Mouse (Mus musculus) right cerebral cortex, adult 18-20 months (tissue): ENCODE data around the gene Xlr5a.
"Not testable (repeated sequence)": the region's sequence is repeated elsewhere in the genome, so short reads cannot be mapped to it uniquely, and the experiment has no call there.

Experiments
- DNase-seq: peaks from one replicate; pipeline ENCODE4 v3.0.0; 2022; ENCODE audit warnings: mixed read lengths

The Xlr5a gene

GRCm38 (mm10) chrX:73292876-73293275 is at the start of gene Xlr5a, which contains the start of gene Xlr5c:
Xlr5a (minus strand) TSS chrX:73292976.
Xlr5c (minus strand) TSS chrX:73292976.
- not testable (repeated sequence) for DNase-seq

- DNase-seq, result peak; percentile 77
Measured at GRCm38 (mm10) chrX:73342483-73342895, 49.7 kb upstream of the Xlr5a start, which contains the start of gene Zfp275. Zfp275 (plus strand) TSS chrX:73342621.

GRCm38 (mm10) chrX:73342068-73342467 is 49.3 kb upstream of the Xlr5a start:
- no peak for DNase-seq

GRCm38 (mm10) chrX:73341473-73341872 is 48.7 kb upstream of the Xlr5a start:
- DNase-seq, result no peak

- no peak for DNase-seq
Measured at GRCm38 (mm10) chrX:73336740-73337139, 44.0 kb upstream of the Xlr5a start, which contains the start of gene Gm45015. Gm45015 (minus strand) TSS chrX:73336840.

- no peak for DNase-seq
Measured at GRCm38 (mm10) chrX:73333548-73333947, 40.8 kb upstream of the Xlr5a start.

GRCm38 (mm10) chrX:73327215-73327614 is 34.4 kb upstream of the Xlr5a start:
- DNase-seq, result no peak

GRCm38 (mm10) chrX:73321029-73321428 is 28.3 kb upstream of the Xlr5a start:
- DNase-seq, result no peak

GRCm38 (mm10) chrX:73312522-73312921 is 19.7 kb upstream of the Xlr5a start:
- peak; percentile 20 for DNase-seq

GRCm38 (mm10) chrX:73295745-73296144 is 3.0 kb upstream of the Xlr5a start:
- DNase-seq, result not testable (repeated sequence)

- not testable (repeated sequence) for DNase-seq
Measured at GRCm38 (mm10) chrX:73265270-73265669, 27.5 kb downstream of the Xlr5a start, which contains the start of gene Xlr3c. Xlr3c (minus strand) TSS chrX:73265390.

GRCm38 (mm10) chrX:73262428-73262827 is 30.3 kb downstream of the Xlr5a start:
- DNase-seq, result peak; percentile 5

GRCm38 (mm10) chrX:73242821-73243325 is 49.9 kb downstream of the Xlr5a start, which contains the start of gene Xlr4c:
Xlr4c (minus strand) TSS chrX:73243130.
- DNase-seq, result not testable (repeated sequence)

GRCm38 (mm10) chrX:73229288-73229687 is 63.5 kb downstream of the Xlr5a start:
- DNase-seq, result no peak

- peak; percentile 40 for DNase-seq
Measured at GRCm38 (mm10) chrX:73228606-73229214, 64.1 kb downstream of the Xlr5a start.

GRCm38 (mm10) chrX:73227914-73228605 is 64.7 kb downstream of the Xlr5a start, which contains the start of gene F8a:
F8a (plus strand) TSS chrX:73228291.
- DNase-seq, result peak; percentile 77

GRCm38 (mm10) chrX:73225365-73225764 is 67.4 kb downstream of the Xlr5a start:
- no peak for DNase-seq

GRCm38 (mm10) chrX:73213819-73214564 is 78.8 kb downstream of the Xlr5a start, which contains the start of gene Xlr4b:
Xlr4b (plus strand) TSS chrX:73214333.
- not testable (repeated sequence) for DNase-seq

- peak; percentile 20 for DNase-seq
Measured at GRCm38 (mm10) chrX:73191934-73192333, 100.8 kb downstream of the Xlr5a start, which contains the start of gene Xlr3b. Xlr3b (plus strand) TSS chrX:73192207.

GRCm38 (mm10) chrX:73176889-73177288 is 115.9 kb downstream of the Xlr5a start, which contains the start of gene Spin2d:
Spin2d (minus strand) TSS chrX:73176989.
- not testable (repeated sequence) for DNase-seq

GRCm38 (mm10) chrX:73149350-73149749 is 143.4 kb downstream of the Xlr5a start, which contains the start of gene DXBay18:
DXBay18 (minus strand) TSS chrX:73149450.
- DNase-seq, result not testable (repeated sequence)

GRCm38 (mm10) chrX:73148496-73148895 is 144.3 kb downstream of the Xlr5a start, which contains the start of gene Xlr5b:
Xlr5b (plus strand) TSS chrX:73148796.
- not testable (repeated sequence) for DNase-seq
